Mouse (Mus musculus) stomach, postnatal 0 days (tissue): ENCODE measurements around the gene Zbtb46.

ENCODE experiments used
- CTCF ChIP-seq: IDR thresholded peaks from 2 replicates; pipeline ENCODE4 v1.5.1; 2016; ENCODE audit warnings: antibody characterized with exemption, low read depth, mild to moderate bottlenecking, moderate library complexity
- EP300 ChIP-seq: optimal IDR thresholded peaks from 2 replicates; pipeline ENCODE3; 2016; ENCODE audit warnings: antibody characterized with exemption

GRCm38 (mm10) chr2:181419359-181419758, 39.9 kb downstream of the Zbtb46 start:
- TF ChIP-seq CTCF, result no peak
- no peak for TF ChIP-seq EP300
